In genomic region chr5:144257451-144258110, GRCm38 (mm10) we compare ENCODE assay signal across 8 mouse cellular contexts. TPM values are rescaled to one million over a fixed set of nuclear protein-coding genes. Genes with fewer than 3 reads are reported as not detected.
A peak's percentile ranks its signal among the peaks of the same experiment; 100 is the strongest.
DNase-seq lines count a peak whose midpoint lies in the region; ATAC-seq lines count a peak whose summit lies in the region.

No protein-coding gene starts in this region.

- H3K4me1 ChIP-seq in liver, embryonic 15.5 days (replicated peaks) = peaks cover 52% of the 10 kb centered on the region

- peak overlapping the region; percentile 100; the same call in 1 of the 2 replicates for H3K4me2 ChIP-seq in liver, embryonic 15.5 days

- no peak overlapping the region for H3K27ac ChIP-seq in liver, embryonic 15.5 days (replicated peaks)

- no peaks in the 10 kb centered on the region for H3K9me3 ChIP-seq in liver, embryonic 15.5 days (replicated peaks)

- H3K27me3 ChIP-seq in liver, embryonic 15.5 days = peaks cover 8% of the 10 kb centered on the region; the same call in 1 of the 2 replicates

- H3K4me3 ChIP-seq in liver, embryonic 15.5 days (replicated peaks) = no peak overlapping the region

- ATAC-seq in liver, embryonic 15.5 days (ENCODE audit: insufficient read depth) = no peak

- 75% methylated on average over 3 of the region's 3 CpGs for WGBS in liver, embryonic 15.5 days (ENCODE audit: insufficient replicate concordance)

- H3K36me3 ChIP-seq in liver, embryonic 15.5 days (replicated peaks) = no peaks in the 10 kb centered on the region

- peak; percentile 69 for DNase-seq in adrenal gland, postnatal 14 days
- DNase-seq in adrenal gland, postnatal 25 days = no peak
- peak; percentile 27 for DNase-seq in thymus, postnatal 25 days
- no peak for DNase-seq in thymus, adult 18-20 months
- DNase-seq in ovary, postnatal 14 days (ENCODE audit: low spot score) = no peak
- DNase-seq in left cerebral cortex, adult 9 months (ENCODE audit: low spot score in 2 of 2) = no peak
- no peak for DNase-seq in ovary, adult 18-20 months (ENCODE audit: low spot score)

- no peak overlapping the region for H3K9ac ChIP-seq in liver, embryonic 15.5 days

RNA-seq across cellular contexts. Expression of gene Bri3, which starts 13.3 kb away (rescaled TPM):
- total RNA-seq in adrenal gland, postnatal 14 days (2021) = 123 and 128 TPM in 2 replicates
- total RNA-seq in adrenal gland, postnatal 25 days (2021) = 110 and 114 TPM in 2 replicates
- 20.3 and 21.0 TPM in 2 replicates for polyA plus RNA-seq in liver, embryonic 15.5 days (2015; fragmentation: Nextera tagmentation; extraction: Ambion mirVana)

RNA-seq across cellular contexts. Expression of gene Tecpr1, which starts 34.2 kb away (rescaled TPM):
- 79.1 and 89.2 TPM in 2 replicates for total RNA-seq in adrenal gland, postnatal 14 days (2021)
- total RNA-seq in adrenal gland, postnatal 25 days (2021) = 101 and 107 TPM in 2 replicates
- 3.1 and 3.3 TPM in 2 replicates for polyA plus RNA-seq in liver, embryonic 15.5 days (2015; fragmentation: Nextera tagmentation; extraction: Ambion mirVana)

Comparison
In these comparisons a context has a peak if more than half of its experiments do, and no peak if none do; other contexts are left out.
1. DNase-seq: peak in adrenal gland, postnatal 14 days (single experiment) and thymus, postnatal 25 days (single experiment); none in adrenal gland, postnatal 25 days (single experiment), thymus, adult 18-20 months (0 of 2), ovary, postnatal 14 days (single experiment), left cerebral cortex, adult 9 months (0 of 2) and ovary, adult 18-20 months (single experiment).